Mouse (Mus musculus) adrenal gland, postnatal 4 days (tissue): ENCODE results near the gene Ncapd2. TPM values are rescaled to one million over a fixed set of nuclear protein-coding genes. Genes with fewer than 3 reads are reported as not detected.

Experiments used
- DNase-seq, 2 experiments: peaks; one replicate each; pipeline ENCODE4 v3.0.0; 2021 to 2022; ENCODE audit warnings: low spot score in 2 of 2, mixed read lengths in 2 of 2
- total RNA-seq, 2 experiments: library from RNA; stranded (reverse); gene quantifications; 2 replicates each; pipeline ENCODE4 v1.2.3; 2021

Gene Ncapd2
- total RNA-seq, 2 experiments from 2014 or later: 95.5 to 107 TPM

DNA sequence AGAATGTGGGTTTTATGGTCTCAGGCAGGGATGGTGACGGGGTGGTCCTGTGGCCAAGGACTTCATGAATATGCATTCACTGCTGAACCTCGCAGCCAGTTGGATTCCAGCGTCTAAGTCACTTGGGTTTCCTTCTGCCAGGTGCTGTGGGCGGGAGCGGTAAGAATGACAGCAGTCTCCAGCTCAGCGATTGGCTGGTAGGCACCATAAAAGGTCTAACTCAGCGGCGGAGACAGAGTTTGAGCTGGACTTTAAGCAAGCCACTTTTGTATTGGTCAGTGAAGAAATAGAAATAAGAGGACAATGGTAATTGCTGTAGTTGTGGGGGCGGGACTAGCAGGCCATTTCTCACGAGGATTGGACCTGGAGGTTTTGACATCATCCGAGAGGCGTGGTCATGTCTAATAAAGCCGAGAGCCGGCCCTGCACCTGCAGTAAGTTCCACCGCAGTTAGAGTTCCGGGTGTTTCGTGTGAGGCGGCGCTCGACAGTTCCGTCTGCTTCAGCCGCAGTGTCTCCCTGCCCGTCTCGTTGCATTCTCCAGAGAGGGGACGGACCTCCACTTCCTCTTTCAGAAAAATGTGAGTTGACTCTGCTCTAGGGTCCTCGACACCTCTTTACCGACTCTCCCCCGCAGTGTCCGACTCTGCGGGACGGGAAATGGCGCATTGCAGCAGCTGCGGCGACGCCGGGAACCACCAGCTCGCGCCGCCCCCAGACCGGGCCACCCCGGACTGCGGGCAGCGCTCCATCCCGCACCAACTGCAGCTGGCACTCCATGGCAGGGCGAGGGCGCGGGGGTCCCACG lies 23.9 kb upstream of the Ncapd2 start, which contains the start of gene Vamp1:
Vamp1 (plus strand) TSS at position 404 of the 807 bp plus-strand sequence.
- peak; percentile 65 to 84 for DNase-seq

DNA sequence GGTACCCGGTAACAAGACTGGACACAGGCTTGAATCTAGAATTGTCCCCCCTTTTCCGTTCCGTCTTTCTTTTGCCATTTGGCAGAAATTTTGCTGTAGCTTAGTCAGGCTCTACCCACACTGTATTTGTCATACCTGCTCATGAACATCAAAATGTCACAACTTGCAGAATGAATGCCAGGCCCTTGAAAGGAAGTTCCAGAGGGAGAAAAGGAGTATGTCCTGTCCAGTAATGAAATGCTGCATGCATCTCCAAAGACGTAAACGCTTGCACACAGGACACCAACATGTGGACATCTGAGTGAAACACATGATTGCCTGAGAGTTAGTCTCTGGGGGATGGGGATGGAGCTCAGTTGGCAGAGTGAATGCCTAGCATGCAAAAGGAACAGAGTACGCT lies 22.2 kb upstream of the Ncapd2 start:
- no peak for DNase-seq

DNA sequence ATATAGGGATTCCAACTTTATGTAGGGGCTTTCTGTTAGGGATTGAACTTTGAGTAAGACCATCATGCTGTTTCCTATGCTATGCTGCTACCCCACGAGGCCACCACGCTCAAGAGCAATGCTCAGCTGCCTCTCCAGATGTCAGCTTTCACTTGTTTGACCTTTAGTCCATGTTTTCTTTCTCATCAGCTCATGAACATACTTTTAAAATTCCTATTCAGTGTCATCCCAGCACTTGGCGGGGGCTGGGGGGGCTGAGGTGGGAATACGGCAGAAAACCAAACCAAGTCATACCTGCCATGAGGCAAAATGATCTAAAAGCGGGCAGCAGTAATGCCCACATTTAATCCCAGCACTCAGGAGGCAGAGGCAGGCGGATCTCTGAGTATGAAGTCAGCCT lies 21.6 kb upstream of the Ncapd2 start:
- DNase-seq: no peak

DNA sequence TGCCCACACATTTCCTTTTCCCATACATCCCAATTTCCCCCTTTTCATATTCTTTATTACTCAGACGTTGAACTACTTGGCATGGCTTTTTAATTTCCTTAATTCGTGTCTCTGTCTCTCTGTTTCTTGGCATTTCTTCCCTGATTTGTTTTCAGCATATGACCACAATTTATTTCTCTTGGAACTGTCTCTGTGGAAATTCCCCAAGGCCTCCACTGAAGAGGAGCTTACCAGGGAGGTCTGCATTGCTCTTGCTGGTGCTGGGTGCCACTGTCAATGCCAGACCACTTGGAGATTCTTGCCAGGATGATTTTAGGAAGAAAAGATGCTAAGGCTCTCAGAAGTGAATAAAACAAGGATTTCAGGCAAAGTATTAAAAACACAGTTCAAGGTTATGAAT lies 21.1 kb upstream of the Ncapd2 start:
- DNase-seq: no peak

DNA sequence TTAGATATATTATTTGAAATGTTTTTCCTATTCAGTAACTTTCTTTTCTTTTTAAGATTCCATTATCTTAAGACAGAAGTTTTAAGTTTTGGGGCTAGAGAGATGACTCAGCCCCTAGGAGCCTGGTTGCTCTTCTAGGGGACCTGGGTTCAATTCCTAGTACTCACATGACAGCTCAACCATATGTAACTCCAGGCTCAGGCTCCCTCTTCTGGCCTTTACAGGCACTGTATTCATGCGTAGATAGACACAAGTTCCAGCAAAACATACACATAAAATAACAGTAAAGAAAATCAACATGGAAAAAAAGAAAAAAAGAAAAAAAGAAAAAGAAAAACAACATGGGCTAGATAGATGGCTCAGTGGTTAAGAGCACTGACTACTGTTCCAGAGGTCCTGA lies 18.9 kb upstream of the Ncapd2 start:
- no peak for DNase-seq

DNA sequence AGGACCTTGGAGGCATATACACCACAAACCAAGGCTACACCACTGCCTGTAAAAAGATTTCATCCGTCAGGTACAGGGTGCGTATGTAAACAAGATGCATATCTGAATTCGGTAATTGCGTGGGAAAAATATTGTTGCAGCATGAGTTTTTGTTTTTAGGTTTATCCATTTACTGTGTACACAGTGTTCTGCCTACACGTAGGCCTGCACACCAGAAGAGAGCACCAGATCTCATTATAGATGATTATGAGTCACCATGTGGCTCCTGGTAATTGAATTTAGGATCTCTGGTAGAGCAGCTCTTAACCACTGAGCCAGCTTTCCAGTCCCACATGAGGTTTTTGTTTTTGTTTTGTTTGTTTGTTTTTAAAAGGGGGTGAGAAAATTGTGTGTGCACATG lies 5.7 kb upstream of the Ncapd2 start:
- no peak for DNase-seq

DNA sequence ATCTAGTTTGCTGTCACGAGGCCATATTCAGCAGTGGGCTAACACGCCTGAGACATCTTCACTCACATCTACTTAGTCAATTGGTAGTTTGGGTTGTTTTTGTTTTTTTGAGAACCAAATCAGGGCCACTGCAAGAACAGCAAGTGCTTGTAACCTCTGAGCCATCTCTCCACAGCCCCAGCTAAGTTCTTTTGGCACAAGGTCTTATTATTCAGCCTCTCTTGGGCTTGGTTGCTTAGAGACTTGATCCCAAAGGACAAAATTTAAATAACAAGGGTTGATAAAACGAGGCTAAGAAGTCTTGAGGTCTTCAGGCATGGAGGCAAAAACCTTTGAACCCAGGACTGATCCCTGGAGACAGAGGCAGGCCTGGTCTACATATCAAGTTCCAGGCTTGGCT lies 4.8 kb upstream of the Ncapd2 start:
- no peak for DNase-seq

DNA sequence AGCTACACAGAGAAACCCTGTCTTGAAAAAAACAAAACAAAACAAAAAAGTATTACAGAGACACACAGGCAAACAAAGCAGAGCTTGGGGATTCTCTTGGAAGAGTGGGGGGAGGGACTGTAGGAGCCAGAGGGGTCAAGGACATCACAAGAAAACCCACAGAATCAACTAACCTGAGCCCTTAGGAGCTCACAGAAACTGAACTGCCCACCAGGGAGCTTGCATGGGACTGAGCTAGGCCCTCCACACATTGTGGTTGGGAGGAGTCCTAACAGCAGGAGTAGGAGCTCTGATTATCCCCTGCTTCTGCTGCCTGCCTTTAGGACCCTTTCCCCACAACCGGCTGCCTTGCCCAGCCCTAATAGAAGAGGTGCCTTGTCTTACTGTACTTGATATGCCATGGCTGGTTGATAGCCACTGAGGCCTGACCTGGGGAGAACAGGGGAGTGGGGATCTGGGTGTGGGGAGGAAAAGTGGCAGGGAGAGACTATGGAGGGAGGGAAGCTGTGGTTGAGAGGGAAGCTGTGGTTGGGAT lies 4.1 kb upstream of the Ncapd2 start:
- DNase-seq: no peak

DNA sequence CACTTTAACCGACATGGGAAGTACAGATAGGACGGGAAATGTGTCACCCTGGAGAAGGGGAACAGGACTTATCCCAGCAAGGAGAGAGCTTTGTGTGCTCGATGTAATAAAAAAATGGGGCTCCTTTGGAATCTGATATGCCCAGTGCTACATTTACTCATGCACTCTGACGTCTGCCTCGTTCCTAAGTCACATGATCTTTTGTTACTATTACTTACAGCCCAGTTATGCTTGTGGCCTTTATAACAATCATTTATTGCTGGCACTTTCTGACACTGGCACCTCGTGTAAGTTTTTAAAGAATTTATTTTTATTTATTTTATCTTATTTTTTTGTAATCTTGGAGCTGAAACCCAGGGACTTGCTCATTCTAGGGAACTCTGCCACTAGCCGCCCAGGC lies 1.9 kb upstream of the Ncapd2 start:
- no peak for DNase-seq

DNA sequence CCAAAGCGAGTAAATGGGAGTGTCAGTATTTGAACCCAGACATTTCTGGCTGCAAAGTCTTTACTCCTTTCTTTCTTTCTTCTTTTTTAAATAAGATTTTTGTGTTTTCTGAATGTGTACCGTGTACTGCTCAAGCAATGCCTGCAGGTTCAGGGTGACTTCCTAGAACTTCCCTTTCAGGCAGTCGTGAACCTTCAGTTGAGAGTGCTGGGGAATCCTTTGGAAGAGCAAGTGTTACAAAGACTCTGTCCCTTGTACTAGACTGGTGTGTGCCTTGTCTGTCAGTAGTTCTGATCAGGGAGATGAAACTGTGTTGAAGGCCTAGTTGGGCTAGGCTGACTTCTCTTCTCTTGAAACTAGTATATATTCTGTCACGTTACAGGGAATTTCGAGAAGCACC lies 1.3 kb upstream of the Ncapd2 start:
- DNase-seq: no peak

DNA sequence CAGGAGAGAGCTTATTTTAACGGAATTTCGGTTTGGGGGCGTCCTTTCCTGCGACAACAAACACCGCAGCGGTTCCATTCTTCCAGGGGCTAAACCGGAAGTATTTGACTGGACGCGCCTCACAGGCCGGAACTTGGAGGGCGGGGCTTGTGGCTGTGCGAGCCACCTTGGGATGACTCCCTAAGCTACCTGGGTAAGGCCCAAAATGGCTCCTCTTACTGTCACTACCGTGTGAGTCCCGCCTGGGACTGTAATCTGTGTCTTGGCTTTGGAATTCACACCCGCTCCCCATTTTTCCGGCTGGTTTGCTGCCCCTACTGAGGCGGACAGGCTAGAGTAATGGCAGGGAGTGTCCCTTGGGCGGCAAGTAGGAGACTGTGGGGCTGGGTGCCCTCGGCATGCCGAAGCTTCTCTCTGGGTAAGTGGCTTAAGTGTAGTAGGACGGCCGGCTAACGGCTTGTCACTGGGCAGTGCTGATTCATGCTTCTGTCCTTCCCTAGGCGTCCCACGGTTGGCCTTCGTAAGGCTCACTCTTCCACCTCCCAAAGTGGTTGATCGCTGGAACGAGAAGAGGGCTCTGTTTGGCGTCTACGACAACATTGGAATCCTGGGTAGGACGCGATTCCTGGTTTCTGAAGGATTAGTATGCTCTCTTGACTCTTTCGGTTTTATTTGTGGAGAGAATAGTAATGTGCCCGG lies 664 bp upstream of the Ncapd2 start:
- DNase-seq: peak; percentile 66 to 88

DNA sequence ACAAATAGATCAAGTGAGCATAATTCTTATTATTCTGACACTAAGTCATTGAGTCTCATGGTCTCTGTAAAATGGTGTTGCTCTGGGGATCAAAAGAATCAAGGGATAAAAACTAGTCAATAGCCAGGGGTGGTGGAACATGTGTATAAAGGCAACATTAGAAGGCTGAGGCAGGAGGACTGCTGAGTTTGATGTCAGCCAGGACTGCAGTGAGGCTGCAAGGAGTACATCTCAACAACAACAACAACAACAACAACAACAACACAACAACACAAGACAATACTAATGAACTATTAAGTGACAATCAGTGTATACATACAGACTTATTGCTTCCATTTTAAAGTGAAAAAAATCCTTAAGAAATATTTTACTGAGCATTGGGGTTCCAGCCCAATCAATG lies 685 bp downstream of the Ncapd2 start:
- no peak for DNase-seq

DNA sequence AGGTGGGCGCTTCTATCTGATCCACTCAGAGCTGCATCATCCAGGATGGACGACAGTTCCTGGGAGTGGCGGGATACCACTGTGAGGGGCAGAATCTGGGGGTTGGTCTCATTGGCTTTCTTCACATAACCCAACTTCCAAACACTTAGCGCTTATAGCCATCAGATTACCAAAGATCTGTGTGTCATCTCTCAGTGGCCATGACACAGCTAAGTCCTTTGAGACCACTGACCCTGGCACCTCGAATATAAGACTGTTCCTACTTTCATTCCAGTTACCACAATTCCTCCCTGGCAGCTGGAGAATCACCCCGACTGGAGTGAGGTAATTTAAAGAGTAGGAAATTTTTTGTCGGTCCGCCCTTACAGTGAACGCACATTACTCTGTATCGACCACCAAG lies 5.3 kb downstream of the Ncapd2 start:
- DNase-seq: no peak

DNA sequence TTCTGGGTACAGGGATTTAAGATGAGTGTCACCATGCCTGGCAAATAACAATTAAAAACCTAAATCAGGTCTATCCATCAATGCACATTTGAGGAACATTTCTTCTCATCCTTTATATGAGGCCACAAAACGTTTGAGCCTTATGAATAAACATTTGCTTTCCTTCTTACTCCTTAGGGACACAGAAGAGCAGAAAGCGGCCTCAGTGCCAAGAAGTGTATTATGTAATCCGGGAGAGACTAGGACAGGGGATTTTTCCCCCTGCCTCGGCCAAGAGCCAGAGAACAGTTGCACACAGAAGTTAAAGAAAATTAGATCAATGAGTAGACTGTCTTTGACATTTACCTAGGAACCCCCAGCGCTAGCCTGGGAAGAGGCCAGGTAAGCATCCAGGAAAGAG lies 9.4 kb downstream of the Ncapd2 start:
- no peak for DNase-seq

DNA sequence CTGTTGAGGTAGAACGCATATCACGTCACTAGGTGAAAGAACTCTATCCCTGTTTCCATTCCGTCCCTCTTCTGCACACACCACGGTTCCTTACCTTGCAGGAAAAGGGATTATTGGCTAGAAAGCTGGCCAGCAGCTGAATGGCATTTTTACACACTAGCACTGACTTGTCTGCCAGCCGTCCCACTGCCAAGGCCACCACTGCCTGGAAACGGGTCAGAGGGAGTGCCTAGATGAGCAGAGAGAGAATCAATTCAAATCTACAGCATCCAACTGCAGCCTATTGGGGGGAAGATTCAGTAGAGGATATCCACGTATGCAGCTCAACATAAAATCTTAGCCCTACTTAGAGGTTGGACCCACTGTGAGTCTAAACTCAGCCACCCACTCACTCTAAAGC lies 11.9 kb downstream of the Ncapd2 start:
- no peak for DNase-seq

DNA sequence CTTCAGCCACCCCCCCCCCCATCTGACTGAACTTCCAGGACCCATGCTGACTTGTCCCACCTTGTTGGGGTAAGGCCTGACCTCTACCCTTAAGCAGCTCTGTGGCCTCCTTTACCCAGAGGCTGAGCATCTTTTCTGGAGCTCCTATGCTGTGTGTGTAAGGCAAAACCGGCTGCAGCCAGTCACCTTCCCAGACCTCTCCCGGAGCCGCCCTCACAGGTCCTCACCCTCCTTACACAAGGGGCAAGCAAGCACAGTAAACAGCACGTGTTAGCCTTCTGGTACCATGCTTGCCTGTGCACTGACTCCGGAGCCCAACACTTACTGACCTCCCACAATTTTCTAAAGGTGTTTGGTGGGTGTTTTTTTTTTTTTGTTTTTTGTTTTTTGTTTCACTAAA lies 16.0 kb downstream of the Ncapd2 start:
- no peak for DNase-seq

DNA sequence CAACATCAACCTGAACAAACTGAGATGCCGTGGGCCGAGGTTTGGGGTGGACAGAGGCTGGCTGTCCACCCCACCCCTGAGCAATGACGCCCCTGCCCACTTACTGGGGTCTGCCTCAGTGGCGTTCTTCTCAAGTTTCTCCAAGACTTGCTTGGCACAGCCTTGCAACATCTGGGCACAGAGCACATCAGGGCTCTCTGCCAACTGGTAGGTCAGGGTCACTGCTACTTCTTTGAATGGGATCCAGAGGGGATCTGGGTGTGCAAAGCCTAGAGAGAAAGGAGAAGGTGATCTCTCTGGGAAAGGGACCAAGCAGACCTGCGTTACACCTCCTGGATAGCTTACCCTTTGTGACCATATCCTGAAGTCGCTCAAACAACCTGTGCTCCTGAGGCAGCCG lies 18.2 kb downstream of the Ncapd2 start:
- peak in 1 of 2 experiments; percentile 40 for DNase-seq

DNA sequence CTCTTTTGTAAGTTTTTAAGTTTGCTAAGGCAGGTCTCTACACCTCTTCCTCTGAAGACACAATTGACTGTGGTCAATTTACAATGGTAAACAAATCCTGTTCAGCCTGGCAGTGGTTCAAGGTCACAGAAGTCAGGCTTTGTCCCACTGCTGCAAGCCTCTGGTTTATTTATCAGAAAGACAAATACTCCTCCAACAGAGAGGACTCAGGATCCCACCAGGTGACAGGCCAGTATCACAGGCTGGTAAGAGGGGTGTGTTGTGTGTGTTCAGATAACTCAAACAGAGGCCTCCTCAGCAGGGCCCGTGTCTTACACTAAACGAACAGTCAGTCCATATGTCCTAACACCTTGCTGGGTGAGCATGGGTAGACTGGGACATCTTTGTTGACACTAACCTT lies 19.0 kb downstream of the Ncapd2 start:
- DNase-seq: no peak

DNA sequence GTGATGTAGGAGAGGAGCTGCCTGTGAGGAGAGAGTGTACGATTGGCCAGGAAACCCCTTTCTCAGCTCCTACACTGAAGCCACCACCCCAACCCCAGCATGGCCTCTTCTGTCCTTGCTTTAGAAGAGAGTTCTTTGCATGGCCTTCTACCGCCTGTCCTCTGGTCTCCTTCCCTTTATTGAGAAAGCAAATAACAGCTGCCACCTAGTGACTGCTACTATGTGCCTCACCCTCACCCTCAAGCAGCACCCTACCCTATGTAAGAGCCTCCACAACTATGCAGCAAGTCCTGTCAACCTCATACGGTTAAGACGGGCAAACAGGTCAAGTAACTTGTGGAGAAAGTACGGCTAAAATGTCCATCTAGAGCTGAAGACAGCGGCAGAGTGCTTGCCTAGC lies 21.3 kb downstream of the Ncapd2 start:
- DNase-seq: no peak

DNA sequence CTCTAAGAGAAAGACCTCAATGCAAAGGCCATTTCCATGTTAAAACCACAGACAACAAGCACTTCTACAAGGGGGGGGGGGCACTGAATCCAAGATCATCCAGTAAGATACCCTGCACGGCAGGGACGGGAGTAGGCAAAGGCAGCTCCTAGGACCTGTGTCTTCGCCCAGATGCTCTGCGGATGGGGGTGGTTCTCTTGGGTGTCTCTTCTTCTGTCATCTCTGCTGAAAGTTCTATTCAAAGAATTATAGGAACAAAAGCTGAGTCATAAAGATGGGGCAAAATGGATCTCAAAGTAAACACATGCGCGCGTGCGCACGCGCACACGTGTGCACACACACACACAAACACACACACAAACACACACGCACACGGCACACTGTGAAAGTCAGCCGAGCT lies 23.4 kb downstream of the Ncapd2 start:
- DNase-seq: no peak

DNA sequence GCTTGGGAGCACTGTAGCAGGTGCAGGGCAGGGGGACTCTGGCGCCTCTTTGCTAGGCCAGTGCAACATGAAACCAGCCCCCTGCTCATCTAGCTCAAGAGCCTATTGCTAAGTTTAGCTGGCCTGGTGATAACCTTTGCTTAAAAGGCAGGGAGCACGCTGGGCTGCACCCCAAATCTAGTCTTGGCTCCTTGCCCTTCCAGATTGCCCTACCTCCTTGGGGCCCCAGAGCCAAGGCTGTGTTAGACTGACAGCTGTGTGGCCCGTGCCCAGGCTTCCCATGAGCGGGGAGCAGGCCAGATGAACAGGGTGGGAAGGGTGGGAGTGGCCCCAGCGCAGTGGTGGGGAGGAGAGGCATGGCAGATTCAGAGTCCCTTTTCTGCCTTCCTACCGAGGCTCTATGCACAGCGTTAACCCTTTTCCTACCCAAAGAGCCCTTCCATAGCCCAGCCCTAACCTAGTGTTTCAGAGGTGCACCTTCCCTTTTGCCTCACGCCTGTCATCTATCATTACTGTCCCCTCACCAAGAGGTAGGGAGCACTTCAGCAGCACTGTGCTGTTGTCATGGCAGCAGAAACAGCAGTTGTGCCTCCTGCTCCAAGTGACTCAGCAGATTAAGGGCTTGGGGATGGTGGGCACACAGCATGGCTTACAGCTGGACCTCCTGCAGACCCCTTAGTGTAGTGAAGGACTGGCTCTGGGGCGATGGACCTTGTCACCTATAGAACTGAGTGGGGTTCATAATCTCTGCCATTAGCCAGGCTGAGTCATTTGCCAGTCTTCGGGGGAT lies 24.4 kb downstream of the Ncapd2 start:
- no peak for DNase-seq
